Mouse (Mus musculus): ENCODE results near the gene Comt. TPM values are rescaled to one million over a fixed set of nuclear protein-coding genes. Genes with fewer than 3 reads are reported as not detected.

Gene Comt
- total and polyA plus RNA-seq, 2 experiments from 2014 or later: 74.6 to 95.0 TPM

DNA sequence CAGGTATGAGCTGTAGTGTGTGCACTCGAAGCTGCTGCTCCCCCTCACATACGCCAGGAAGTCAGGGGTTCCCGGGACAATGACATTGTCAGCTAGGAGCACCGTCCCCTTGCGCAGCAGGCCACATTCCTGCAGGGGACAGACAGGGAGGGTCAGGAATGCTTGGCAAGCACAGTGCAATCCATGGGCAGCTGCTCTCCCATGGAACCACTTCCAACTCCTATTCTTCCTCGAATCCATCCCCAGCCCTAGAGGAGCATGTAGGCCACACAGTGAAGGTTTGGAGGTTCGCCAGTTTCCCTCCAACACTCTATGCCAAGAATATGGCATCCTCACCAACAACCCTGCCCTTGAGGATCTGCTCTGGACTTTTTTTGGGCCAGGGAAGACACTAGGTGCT, 18.7 kb downstream of the Comt start:
- no peak overlapping the region for H3K4me3 ChIP-seq (ENCODE audit: low read depth, low read length)
- DNase-seq (ENCODE audit: low spot score) (peak; percentile 58), ATAC-seq (ENCODE audit: low FRiP score) (no peak)
- WGBS: 67% methylated on average over 7 of the region's 7 CpGs
- no peak overlapping the region for H3K9ac ChIP-seq (replicated peaks; ENCODE audit: low read length, poor library complexity, severe bottlenecking)
- no peaks in the 10 kb centered on the region for H3K9me3 ChIP-seq (ENCODE audit: low read length)
- no peak for TF ChIP-seq CTCF (IDR thresholded peaks at IDR 0.05)
- H3K36me3 ChIP-seq (ENCODE audit: insufficient read depth, low read length): peaks cover 44% of the 10 kb centered on the region
- H3K4me2 ChIP-seq (ENCODE audit: low read depth, low read length, poor library complexity, severe bottlenecking): no peak overlapping the region
- no peaks in the 10 kb centered on the region for H3K4me1 ChIP-seq (ENCODE audit: insufficient read depth, low read length)
- no peak overlapping the region; the same call in 1 of the 2 replicates for H3K27ac ChIP-seq (ENCODE audit: low read depth, low read length)
- no peaks in the 10 kb centered on the region for H3K27me3 ChIP-seq (ENCODE audit: insufficient read depth, low read length)

DNA sequence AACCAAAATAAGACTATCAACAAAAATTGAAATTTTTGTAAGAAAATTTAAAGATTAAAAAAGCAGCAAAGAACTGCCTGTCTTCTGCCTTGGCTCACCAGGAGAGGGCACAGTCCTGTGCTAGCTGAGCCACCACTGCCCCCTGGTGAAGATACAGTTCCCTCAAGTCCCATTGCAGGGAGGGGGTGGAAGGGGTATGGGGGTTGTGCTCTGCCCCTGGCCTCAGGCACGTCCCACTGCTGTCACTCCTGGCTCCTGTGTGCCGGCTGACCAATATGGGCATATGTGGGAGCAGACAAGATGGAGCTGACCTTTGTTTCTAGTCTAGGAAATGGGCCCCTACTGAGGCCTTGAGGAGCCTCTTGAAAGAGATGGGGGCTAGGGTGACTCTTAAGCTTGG, 20.4 kb downstream of the Comt start:
- H3K9ac ChIP-seq (replicated peaks; ENCODE audit: low read length, poor library complexity, severe bottlenecking): no peak overlapping the region
- H3K36me3 ChIP-seq (ENCODE audit: insufficient read depth, low read length): peaks cover 54% of the 10 kb centered on the region
- ATAC-seq (ENCODE audit: low FRiP score) (peak; percentile 68), DNase-seq (ENCODE audit: low spot score) (peak; percentile 72)
- 8% methylated on average over 2 of the region's 2 CpGs for WGBS
- H3K4me3 ChIP-seq (ENCODE audit: low read depth, low read length): no peak overlapping the region
- H3K9me3 ChIP-seq (ENCODE audit: low read length): no peaks in the 10 kb centered on the region
- H3K4me2 ChIP-seq (ENCODE audit: low read depth, low read length, poor library complexity, severe bottlenecking): no peak overlapping the region
- TF ChIP-seq CTCF (IDR thresholded peaks at IDR 0.05): peak; percentile 86
- H3K4me1 ChIP-seq (ENCODE audit: insufficient read depth, low read length): no peaks in the 10 kb centered on the region
- no peaks in the 10 kb centered on the region for H3K27me3 ChIP-seq (ENCODE audit: insufficient read depth, low read length)
- H3K27ac ChIP-seq (ENCODE audit: low read depth, low read length): 0 out of 2 replicates have a peak overlapping the region, but pooled peaks have one; percentile 4

DNA sequence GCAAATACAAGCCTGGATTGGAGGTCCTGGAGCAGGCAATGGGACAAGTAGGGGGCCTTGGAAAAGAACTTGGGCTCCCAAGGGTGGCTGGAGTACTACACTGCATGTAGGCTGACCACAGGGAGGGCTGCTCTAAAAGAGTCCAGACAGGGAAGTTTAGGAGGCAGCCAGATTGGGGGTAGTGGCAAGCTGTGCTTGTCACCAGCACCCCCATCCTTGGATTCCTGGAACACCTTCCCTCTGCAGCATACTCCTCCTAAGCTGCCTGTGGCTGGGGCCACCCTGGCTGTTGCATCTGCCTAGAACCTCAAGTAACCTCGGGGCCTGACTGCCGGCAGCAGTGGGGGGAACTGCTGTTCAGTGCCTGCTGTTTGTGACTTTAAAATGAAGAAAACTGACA, 20.8 kb downstream of the Comt start:
- DNase-seq (ENCODE audit: low spot score): no peak
- no peak for TF ChIP-seq CTCF (IDR thresholded peaks at IDR 0.05)
- peaks cover 53% of the 10 kb centered on the region for H3K36me3 ChIP-seq (ENCODE audit: insufficient read depth, low read length)
- H3K4me1 ChIP-seq (ENCODE audit: insufficient read depth, low read length): no peaks in the 10 kb centered on the region
- 53% methylated on average over 2 of the region's 2 CpGs for WGBS
- 0 out of 2 replicates have a peak overlapping the region, but pooled peaks have one; percentile 19 for H3K27ac ChIP-seq (ENCODE audit: low read depth, low read length)
- H3K27me3 ChIP-seq (ENCODE audit: insufficient read depth, low read length): no peaks in the 10 kb centered on the region
- no peak overlapping the region for H3K4me3 ChIP-seq (ENCODE audit: low read depth, low read length)
- ATAC-seq (ENCODE audit: low FRiP score): 0 out of 2 replicates have a peak, but pooled peaks have one; percentile 5
- no peak overlapping the region for H3K4me2 ChIP-seq (ENCODE audit: low read depth, low read length, poor library complexity, severe bottlenecking)
- no peak overlapping the region for H3K9ac ChIP-seq (replicated peaks; ENCODE audit: low read length, poor library complexity, severe bottlenecking)
- H3K9me3 ChIP-seq (ENCODE audit: low read length): no peaks in the 10 kb centered on the region

DNA sequence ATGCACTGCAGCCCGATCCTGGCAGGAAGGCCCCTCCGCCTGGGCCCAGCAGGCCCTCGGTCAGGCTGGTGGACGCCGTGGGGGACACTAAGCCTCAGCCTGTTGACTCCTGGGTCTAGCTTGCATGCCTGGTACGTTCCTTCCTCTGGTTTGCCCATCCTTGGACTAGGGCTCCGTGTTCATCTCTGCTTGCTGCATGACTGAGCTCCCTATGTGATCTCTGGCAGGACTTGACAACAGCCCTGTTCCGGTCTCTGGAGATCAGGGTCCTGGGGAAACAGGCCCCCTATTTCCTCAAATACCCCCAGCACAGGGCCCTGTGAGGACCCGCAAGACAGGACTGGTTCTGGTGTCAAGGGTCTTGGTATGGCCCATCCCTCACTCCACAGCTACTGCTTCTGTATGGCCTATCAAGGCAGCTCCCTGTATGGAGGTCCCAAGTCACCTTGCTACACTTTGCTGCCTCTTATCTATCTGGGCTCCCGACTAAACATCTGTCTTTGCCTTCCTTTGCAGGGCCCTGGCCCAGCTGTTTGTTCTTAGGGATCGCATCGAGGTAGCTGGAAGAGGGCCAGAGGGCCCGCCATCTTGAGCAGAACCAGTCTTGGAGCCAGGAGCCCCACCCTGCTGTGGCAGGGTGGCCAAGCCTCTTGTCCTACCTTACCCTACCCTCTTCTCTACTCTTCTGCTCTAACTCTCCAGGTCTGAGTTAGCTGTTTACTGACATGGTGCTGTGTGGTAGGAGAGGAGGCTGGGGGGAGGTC, 21.4 kb downstream of the Comt start:
- ATAC-seq (ENCODE audit: low FRiP score) (no peak), DNase-seq (ENCODE audit: low spot score) (no peak)
- 0 out of 2 replicates have a peak overlapping the region, but pooled peaks have one; percentile 19 for H3K27ac ChIP-seq (ENCODE audit: low read depth, low read length)
- no peaks in the 10 kb centered on the region for H3K27me3 ChIP-seq (ENCODE audit: insufficient read depth, low read length)
- H3K4me2 ChIP-seq (ENCODE audit: low read depth, low read length, poor library complexity, severe bottlenecking): no peak overlapping the region
- no peak overlapping the region; the same call in 1 of the 2 replicates for H3K9ac ChIP-seq (replicated peaks; ENCODE audit: low read length, poor library complexity, severe bottlenecking)
- TF ChIP-seq CTCF (IDR thresholded peaks at IDR 0.05): no peak
- peaks cover 59% of the 10 kb centered on the region for H3K36me3 ChIP-seq (ENCODE audit: insufficient read depth, low read length)
- 77% methylated on average over 13 of the region's 13 CpGs for WGBS
- no peaks in the 10 kb centered on the region for H3K9me3 ChIP-seq (ENCODE audit: low read length)
- no peak overlapping the region for H3K4me3 ChIP-seq (ENCODE audit: low read depth, low read length)
- peaks cover 2% of the 10 kb centered on the region; the same call in 1 of the 2 replicates for H3K4me1 ChIP-seq (ENCODE audit: insufficient read depth, low read length)

DNA sequence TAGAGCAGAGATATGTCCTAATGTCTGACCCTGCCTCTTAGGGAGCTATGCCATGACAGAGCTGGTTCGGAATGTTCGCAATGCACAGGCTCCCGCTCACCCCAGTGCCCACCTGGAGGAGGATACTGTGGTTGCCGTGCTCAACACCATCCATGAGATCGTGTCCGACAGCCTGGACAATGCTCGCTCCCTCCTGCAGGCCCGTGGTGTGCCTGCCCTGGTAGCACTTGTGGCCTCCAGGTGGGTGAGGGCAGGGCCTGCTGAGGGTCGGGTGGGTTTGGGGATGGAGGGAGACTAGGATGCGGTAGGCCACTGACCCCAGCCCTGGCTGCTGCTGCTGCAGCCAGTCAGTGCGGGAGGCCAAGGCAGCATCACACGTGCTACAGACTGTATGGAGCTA, 23.4 kb downstream of the Comt start:
- peaks cover 5% of the 10 kb centered on the region; the same call in 1 of the 2 replicates for H3K4me1 ChIP-seq (ENCODE audit: insufficient read depth, low read length)
- no peaks in the 10 kb centered on the region for H3K27me3 ChIP-seq (ENCODE audit: insufficient read depth, low read length)
- no peaks in the 10 kb centered on the region for H3K9me3 ChIP-seq (ENCODE audit: low read length)
- H3K27ac ChIP-seq (ENCODE audit: low read depth, low read length): no peak overlapping the region
- H3K4me2 ChIP-seq (ENCODE audit: low read depth, low read length, poor library complexity, severe bottlenecking): no peak overlapping the region
- DNase-seq (ENCODE audit: low spot score): no peak
- H3K9ac ChIP-seq (replicated peaks; ENCODE audit: low read length, poor library complexity, severe bottlenecking): no peak overlapping the region
- no peak overlapping the region for H3K4me3 ChIP-seq (ENCODE audit: low read depth, low read length)
- TF ChIP-seq CTCF (IDR thresholded peaks at IDR 0.05): no peak
- no peak for ATAC-seq (ENCODE audit: low FRiP score)
- H3K36me3 ChIP-seq (ENCODE audit: insufficient read depth, low read length): peaks cover 76% of the 10 kb centered on the region
- WGBS: 90% methylated on average over 12 of the region's 12 CpGs

DNA sequence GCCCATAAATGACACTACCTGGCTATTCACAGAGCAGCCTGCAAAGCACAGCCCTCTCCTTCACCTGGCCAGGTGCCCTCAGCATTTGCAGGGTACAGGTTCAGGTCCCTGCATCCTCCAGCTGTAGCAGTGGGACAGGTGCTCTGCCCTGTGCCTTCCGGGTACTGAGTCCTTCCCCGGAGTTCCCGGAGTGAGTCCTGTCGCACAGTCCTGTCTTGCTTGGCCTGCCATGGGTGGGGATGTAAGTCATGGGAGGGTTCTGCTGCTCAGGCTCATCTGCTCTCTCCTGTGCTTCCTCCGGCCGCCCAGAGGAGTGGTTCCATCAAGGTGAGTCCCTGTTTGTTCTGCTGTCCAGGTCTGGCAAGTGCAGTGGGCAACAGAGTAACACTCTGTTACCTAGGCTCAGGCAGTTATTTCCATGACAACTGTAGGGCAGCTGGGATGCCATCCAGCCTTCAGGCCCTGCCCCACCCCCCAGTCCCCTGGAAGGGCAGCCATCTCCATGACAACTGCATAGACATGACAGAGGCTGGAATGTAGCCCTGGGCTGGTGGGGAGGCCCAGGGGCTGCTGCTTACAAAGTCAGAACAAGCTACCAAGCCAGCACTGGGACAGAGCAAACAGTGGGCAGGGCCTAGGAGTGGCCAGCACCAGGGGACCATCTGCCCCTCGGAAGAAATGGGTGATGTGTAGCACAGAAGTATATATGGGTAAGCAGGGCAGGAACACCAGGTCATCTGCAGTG, 26.0 kb downstream of the Comt start:
- TF ChIP-seq CTCF (IDR thresholded peaks at IDR 0.05): no peak
- Histone ChIP-seq H3K4me1 (ENCODE audit: insufficient read depth, low read length) (peaks cover 5% of the 10 kb centered on the region; the same call in 1 of the 2 replicates), H3K4me2 (ENCODE audit: low read depth, low read length, poor library complexity, severe bottlenecking) (no peak overlapping the region), H3K27ac (ENCODE audit: low read depth, low read length) (peak overlapping the region; percentile 28), H3K9ac (replicated peaks; ENCODE audit: low read length, poor library complexity, severe bottlenecking) (no peak overlapping the region), H3K27me3 (ENCODE audit: insufficient read depth, low read length) (no peaks in the 10 kb centered on the region), H3K36me3 (ENCODE audit: insufficient read depth, low read length) (peaks cover 80% of the 10 kb centered on the region), H3K4me3 (ENCODE audit: low read depth, low read length) (no peak overlapping the region), H3K9me3 (ENCODE audit: low read length) (no peaks in the 10 kb centered on the region)
- peak; percentile 93 for DNase-seq (ENCODE audit: low spot score)
- WGBS: 23% methylated on average over 7 of the region's 7 CpGs
- ATAC-seq (ENCODE audit: low FRiP score): peak; percentile 72

All from midbrain, postnatal 0 days (tissue).